Mouse (Mus musculus): ENCODE results near the gene Rere.

Gene Rere

DNA sequence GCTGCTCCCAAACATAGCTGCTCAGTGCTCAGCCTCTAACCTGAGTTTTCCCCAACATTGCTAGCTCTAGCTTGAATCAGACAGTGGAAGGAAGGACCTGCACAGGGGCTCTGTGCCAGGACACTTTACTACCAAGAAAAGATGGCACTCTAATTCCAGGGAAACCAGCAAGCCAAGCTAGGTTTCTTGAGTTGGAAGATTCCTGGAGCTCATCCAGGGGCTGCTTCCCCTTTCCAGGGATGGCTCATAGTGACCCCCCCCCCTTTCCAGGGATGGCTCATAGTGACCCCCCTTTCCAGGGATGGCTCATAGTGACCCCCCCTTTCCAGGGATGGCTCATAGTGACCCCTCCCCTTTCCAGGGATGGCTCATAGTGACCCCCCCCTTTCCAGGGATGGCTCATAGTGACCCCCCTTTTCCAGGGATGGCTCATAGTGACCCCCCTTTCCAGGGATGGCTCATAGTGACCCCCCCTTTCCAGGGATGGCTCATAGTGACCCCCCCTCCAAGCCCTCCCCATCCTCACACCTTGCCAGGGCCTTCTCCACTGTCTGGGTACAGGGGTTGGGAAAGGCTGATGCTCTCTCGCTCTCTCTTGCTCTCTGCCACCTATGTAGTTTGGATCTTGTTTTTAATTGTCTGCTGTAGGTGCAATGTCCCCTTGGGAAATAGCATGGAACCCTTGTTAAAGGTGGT is 322.1 kb downstream of the Rere start:
- no peak for DNase-seq (ENCODE audit: low read depth, low spot score)

DNA sequence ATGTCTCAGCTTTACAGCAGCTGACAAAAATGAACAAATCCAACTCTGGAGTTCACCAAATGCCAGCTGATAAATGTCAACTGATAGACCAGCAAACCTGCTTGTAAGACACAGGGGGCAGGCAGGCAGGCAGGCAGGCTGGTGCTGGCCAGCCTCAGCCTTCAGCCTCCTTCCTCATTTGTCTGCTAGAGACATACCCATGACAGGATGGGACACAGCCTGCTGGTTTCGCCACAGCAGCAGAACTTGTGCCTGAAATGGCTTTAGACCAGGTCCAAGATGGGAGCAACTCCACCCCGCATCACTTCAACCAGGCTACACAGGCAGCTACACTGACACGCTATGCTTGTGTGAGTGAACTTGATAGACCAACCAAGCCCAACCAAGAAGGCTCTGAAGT is 324.4 kb downstream of the Rere start:
- no peak for DNase-seq (ENCODE audit: low read depth, low spot score)

DNA sequence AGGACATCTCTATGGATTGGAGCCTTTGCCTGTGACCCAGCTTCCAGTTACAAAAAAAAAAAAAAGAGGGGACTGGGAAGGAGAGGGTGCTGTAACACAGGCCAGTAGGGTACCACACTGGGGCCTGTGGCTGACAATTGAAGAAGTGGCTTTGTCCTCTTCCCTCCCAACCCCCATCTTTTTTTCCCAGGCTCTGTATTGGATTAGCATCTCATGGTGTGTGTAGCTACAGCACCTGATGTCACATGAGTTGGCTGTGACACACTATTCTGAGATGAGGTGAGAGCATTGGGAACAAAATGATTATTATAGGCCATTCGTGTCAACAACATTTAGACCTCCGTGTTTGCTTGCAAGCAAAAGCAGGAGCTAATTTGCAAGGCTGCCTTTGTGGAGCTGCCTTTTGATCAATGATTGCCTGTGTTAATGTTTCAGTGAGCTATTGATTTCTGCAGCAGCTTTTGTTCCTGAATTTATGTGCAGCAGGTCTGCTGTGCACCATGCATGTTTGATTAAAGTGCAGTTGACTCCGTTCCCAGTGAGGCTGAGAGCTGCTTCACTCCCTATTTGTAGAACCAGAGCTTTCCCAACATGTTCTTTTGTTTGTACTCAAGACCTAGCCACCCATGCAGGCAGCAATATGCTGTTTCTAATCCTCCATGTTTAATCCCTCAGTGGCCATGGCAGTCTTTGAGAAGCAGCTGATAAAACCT is 325.2 kb downstream of the Rere start:
- no peak for DNase-seq (ENCODE audit: low read depth, low spot score)

DNA sequence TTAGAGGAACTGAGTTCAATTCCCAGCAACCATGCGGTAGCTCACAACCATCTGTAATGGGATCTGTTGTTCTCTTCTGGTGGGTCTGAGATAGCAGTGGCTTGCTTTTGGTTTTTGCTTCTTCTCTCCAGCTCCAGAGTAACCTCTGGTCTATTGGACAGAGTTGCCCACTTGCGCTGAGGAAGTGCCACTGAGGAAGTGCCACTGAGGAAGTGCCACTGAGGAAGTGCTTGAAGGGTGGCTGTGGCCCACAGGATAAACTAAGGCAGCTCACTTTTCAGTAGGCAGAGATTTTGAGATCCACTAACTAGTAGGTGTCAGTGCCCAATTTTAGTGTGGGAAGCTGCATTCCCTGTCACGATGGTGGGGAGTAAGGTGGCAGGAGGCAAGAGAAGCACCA is 327.2 kb downstream of the Rere start:
- no peak for DNase-seq (ENCODE audit: low read depth, low spot score)

DNA sequence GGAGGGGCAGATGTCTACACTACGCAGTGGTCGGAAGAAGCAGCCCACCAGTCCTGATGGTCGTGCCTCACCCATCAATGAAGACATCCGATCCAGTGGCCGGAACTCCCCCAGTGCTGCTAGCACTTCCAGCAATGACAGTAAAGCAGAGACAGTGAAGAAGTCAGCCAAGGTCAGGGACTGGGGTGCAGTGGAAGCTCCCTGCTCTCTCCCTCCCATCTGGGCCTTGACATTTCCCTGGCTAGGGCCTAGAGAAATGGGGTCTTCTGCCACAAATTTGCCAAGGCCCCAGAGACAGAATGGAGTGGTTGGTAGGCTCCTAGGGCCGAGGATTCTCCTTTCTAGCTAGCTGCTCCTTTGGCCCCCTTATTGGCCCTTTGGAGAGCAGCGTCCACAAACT is 332.3 kb downstream of the Rere start:
- DNase-seq (ENCODE audit: low read depth, low spot score), result no peak

DNA sequence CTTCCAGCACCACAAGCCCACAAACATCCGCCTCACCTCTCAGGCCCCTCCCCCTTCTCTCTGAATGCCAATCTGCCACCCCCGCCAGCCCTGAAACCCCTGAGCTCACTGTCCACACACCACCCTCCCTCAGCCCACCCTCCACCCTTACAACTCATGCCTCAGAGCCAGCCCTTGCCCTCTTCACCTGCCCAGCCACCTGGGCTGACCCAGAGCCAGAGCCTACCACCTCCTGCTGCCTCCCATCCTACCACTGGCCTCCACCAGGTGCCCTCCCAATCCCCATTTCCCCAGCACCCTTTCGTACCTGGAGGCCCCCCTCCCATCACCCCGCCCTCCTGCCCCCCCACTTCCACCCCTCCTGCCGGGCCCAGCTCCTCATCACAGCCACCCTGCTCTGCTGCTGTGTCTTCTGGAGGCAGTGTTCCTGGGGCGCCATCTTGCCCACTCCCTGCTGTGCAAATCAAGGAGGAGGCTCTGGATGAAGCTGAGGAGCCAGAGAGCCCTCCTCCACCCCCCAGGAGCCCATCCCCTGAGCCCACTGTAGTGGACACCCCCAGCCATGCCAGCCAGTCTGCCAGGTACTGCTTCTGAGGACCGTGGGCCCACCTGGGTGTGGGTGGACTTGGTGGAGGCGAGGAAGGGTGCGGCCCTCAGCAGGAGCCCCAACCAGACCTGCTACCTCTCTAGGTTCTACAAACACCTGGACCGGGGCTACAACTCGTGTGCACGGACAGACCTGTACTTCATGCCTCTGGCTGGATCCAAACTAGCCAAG is 334.0 kb downstream of the Rere start:
- DNase-seq (ENCODE audit: low read depth, low spot score), result no peak

DNA sequence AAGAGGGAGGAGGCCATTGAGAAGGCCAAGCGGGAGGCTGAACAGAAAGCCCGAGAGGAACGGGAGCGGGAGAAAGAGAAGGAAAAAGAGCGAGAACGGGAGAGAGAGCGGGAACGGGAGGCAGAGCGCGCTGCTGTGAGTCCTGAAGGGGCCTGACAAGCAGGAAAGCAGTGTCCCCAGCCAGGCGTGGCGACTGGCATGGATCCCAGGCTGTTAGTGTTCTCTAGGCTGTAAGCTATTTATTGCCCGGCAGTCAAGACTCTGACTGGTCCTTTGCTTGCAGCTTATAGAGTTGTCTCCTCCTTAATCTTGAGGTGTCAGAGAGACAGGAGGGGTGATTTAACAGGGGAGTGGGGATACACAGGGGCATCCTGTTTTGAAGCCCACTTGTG is 334.6 kb downstream of the Rere start:
- DNase-seq (ENCODE audit: low read depth, low spot score), result no peak

DNA sequence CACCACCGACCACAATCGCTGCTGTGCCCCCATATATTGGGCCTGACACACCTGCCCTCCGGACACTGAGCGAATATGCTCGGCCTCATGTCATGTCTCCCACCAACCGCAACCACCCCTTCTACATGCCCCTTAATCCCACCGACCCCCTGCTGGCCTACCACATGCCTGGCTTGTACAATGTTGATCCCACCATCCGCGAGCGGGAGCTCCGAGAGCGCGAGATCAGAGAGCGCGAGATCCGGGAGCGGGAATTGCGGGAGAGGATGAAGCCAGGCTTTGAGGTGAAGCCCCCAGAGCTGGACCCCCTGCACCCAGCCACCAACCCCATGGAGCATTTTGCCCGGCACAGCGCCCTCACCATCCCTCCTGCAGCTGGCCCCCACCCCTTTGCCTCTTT is 335.4 kb downstream of the Rere start:
- DNase-seq (ENCODE audit: low read depth, low spot score), result no peak

DNA sequence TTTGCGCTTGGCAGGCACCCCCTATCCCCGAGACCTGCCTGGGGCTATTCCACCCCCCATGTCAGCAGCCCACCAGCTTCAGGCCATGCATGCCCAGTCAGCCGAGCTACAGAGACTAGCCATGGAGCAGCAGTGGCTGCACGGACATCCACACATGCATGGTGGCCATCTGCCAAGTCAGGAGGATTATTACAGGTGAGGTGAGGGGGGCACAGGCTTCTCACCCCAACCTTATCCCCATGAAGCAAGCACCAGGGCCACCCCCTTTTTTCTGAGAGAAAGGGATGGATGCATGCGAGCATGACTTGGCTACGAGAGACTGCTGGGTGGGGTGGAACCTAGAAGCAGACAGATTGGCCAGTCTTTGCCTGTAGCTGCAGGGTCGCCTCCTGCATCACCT is 337.6 kb downstream of the Rere start:
- no peak for DNase-seq (ENCODE audit: low read depth, low spot score)

DNA sequence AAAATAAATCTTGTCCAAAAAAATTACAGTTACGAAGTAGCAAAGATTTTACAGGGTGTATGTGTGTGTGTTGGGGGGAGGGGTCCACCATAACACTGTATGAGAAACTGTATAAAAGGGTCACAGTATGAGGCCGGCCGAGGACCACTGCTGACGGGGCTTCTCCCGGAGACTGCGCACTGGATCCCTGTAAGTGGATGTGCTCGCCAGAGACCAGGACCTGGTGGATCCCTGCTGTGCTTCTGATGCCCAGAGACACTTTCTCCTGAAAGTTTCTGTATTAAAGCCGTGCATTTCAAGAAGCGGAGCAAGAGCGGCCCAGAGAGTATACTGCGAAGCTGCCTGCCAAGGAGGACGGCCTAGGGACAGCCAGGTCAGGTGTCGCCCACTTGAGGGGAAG is 341.2 kb downstream of the Rere start:
- no peak for DNase-seq (ENCODE audit: low read depth, low spot score)

DNA sequence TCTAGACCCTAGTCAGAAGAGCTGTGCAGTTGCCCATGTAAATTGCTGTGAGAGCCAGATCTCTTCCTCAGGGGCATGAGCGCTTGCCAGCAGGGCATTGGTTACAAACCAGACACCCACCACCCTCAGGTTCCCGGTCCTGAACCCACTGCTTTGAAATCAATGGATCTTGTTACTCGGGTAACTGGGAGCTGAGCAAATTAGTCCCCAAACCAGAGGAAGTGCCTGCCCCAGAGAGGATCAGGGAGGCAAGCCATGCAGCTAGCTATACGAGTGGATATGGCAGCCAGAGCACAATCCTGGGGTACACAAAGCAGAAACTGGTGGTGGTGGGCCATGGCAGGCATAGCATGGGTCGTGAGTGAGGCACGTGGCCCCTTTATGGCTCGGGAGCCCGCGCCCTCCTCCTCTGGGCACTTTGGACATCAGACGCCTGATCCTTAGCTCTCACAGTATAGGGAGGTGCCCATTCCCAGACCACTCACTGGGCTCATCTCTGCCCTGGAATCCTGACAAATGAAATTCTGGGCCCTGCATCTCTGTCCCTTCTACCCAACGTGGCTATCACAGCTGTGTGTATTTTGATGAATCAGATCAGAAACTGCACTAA is 342.9 kb downstream of the Rere start:
- DNase-seq (ENCODE audit: low read depth, low spot score), result no peak

DNA sequence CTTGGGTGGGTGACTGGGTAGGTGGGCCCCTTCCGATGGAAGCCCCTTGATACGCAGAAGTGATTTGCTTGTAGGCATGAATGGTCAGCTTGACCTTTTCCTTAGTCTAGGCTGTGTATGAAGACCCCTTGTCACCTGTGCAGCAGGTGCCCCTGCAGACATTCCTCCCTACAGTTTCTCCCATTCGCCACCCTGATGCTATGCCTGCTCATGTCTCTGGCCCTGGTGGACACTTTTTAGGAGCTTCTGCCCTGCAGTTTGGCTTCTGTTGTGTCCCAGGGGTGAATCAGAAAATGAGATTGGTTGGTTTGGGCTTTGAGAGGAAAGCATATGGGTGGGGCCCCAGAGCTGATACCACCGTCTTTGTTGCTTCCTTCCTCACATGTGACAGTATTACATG is 343.5 kb downstream of the Rere start:
- no peak for DNase-seq (ENCODE audit: low read depth, low spot score)

DNA sequence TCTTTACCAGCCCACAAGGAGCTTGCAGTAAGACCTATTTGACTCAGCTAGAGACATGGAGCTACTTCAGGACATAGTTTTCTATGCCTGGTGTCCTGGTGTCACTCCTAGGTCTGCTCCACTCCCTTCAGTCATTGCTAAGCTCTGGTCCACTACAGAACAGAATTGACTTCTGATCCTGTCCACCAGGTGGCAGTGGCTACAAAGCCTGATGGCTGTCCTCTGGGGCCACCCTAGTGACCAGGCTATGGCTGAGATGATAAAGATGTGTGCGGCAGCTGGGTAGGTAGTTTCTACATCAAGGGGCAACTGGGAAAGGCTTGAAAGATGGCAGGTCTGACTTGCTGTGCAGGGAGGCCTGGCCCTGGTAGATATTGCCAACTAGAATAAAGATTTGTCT is 344.0 kb downstream of the Rere start:
- peak; percentile 58 for DNase-seq (ENCODE audit: low read depth, low spot score)

DNA sequence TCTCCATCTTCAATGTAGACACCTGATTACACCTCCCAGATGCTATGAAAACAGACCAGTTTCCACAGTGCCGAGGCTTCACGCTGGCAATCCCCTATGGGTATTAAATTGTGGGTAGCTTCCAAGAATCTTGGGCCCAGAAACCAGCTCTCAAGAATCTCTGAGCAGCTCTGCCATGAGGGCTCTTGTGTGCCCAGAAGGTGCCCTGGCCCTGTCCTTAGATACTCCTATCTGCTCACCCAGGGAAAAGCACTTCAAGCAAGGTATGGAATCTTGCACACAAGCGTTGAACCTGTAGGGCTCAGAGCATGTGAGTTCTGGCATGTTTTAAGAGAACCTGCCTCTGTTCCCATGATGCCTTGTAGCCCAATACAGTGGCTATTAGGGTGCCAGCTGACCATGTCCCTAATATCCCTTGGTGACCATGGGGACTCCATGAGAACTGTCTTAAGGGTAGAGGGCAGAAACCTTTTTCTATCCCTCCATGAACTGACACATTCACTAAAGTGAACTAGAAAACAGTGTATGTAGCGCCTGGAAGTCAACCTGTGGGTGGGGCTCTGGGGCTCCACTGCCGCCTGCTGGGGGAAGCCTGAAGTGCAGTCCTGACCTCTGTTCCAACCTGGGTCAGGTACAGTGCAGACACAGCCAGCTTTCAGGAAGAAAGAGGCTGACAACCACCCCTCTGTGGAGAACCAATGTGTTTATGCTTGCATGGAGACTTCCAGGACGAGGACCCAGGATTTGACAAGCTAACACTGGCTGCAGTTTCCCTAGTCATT is 344.7 kb downstream of the Rere start:
- DNase-seq (ENCODE audit: low read depth, low spot score), result peak; percentile 77

DNA sequence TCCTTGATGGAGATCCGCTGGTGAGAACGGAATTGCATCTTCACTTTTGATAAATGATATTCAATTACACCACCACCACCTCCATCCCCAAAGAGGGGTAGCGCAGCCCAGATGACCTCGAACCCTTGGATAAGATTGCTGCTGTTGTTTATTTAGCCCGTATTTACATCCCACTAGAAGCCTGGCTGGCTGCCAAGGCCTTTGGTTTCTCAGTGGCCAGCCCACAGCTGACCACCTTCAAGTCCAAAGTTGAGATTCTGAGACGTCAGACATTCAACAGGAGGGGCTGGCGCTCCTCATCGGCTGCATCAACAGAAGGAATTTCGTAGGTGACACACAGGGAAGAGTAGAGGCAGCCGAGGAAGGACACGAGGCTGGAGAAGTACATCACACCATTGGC is 347.8 kb downstream of the Rere start:
- no peak for DNase-seq (ENCODE audit: low read depth, low spot score)

DNA sequence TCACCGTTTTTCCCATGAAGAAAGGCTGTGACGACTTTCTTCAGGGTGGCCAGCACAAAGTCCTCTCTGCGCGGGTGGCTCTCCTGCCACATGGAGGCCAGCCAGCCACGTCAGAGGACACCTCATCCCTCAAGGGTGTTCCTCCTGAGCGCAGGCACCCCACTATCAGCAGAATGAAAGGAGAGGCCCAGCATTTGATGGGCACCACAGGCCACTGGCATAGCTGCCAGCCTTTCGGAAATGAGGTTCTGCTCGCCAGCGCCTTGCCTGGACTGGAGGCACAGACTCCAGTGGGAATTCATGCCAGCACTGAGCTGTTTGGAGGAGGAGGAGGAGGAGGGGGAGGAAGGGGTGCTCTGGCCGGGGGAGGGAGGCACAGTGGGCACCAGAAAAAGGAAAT is 354.1 kb downstream of the Rere start:
- no peak for DNase-seq (ENCODE audit: low read depth, low spot score)

DNA sequence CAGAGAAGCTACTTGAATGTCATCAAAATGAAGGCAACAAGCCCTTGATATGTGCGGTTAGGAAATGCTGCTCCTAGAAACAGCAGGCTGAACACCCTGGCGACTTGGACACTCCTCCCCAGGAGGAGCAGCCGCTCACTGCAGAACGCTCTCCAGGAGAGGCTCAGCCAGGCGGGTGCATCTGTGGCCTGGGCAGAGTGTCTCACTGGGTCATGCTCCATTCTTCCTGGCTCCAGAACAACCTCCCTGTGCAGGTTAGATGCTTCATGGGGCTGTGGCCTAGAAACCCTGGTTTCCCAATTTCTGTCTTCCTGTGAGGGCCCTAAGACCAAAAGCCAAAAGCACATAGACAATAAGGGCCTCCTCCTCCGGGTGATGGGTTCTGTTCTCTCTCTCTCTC is 355.2 kb downstream of the Rere start:
- DNase-seq (ENCODE audit: low read depth, low spot score), result no peak

DNA sequence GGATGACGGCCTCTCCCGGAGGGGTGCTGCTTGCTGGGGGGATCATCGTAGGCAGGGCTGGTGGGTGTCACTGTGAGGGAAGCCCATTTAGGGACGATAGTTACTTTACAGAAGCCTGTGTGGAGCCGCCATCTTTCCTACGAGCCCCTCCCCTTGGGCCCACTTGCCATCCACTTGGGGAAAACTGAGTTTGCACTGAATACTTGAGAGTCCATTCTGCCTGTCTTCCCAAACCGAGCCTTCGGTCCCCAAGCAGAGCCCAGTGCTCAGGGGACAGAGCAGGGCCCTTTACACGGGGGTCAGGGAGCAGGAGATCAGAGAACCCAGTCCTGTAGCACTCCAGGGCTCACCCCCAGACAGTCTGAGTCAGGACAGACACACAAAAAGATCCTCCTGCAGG is 362.9 kb downstream of the Rere start:
- no peak for DNase-seq (ENCODE audit: low read depth, low spot score)

DNA sequence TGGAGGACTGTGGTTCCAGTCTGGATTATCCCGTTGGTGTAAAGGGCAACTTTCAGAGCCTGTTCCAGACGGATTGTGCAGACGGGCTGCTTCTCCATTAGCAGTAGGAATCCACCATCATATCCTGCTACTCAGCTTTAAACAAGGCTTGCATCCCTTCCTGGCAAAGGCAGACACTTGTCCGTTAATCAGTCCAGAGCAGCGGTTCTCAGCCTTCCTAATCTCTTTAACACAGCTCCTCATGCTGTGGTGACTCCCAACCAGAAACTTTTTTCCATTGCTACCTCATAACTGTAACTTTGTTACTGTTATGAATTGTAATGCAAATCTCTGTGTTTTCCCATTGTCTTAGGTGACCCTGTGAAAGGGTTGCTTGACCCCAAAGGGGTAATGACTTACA is 367.9 kb downstream of the Rere start:
- no peak for DNase-seq (ENCODE audit: low read depth, low spot score)

DNA sequence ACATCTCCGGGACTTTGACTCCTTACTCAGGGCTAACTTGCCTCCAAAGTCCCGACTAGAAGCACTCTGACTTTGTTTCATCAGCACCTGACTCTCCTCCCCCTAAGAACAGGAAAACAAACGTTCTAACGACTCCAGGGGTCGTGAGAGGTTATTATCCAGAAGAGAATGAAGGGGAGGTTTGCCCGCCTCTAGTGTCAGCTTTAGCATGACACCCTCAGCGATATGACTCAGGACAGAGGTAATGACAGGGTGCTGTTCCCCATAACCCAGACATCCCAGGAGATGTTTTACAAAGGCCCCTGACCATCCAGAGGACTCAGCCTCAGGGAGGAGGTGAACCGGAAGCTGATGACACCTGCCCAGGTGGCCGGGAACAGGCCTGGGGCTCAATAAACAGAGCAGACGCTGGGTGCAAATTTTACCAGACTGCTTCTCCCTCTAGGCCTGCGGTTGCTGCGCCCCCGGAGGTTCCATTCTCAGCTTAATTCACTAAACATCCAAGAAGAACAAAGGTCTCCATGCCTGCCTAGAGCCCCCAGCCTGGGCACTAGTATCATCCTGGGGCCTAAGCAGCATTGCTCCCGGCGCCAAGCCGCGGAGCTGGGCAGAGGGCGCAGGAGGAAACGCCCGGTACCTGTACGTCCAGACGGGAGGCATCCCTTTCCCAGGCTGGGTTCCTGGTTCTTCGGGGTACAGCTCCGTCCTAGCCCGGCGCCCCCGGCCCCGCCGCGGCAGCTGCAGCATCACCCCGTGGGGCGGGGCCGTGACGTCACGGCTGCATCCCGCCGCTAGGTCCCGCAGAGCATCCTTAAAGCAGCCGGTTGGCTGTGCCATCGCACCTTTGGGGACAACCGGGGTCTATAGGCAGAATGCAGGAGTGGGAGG is 370.2 kb downstream of the Rere start, which contains the start of gene Slc45a1:
Slc45a1 (minus strand) TSS at position 785 of the 888 bp plus-strand sequence.
- DNase-seq (ENCODE audit: low read depth, low spot score), result no peak
